Mouse (Mus musculus): ENCODE data around the gene Chchd6. TPM values are rescaled to one million over a fixed set of nuclear protein-coding genes. Genes with fewer than 3 reads are reported as not detected.

Gene Chchd6
- polyA plus RNA-seq, 1 experiment from 2014 or later, result 91.4 TPM

- Histone ChIP-seq H3K27me3 (ENCODE audit: low read depth, poor library complexity, severe bottlenecking) (peaks cover 12% of the 10 kb centered on the region), H3K4me1 (no peaks in the 10 kb centered on the region), H3K27ac (replicated peaks) (no peak overlapping the region), H3K9me3 (replicated peaks) (peaks cover 7% of the 10 kb centered on the region), H3K36me3 (no peaks in the 10 kb centered on the region), H3K4me3 (no peak overlapping the region)
- DNase-seq (ENCODE audit: low spot score), result no peak
These were observed 226.6 kb downstream of the Chchd6 start for GRCm38 (mm10) chr6:89368812-89369211.

- no peak overlapping the region for H3K27ac ChIP-seq (replicated peaks)
- H3K36me3 ChIP-seq, result no peaks in the 10 kb centered on the region
- H3K9me3 ChIP-seq (replicated peaks), result peaks cover 7% of the 10 kb centered on the region
- H3K4me3 ChIP-seq, result no peak overlapping the region
- H3K4me1 ChIP-seq, result peaks cover 35% of the 10 kb centered on the region
- no peak for DNase-seq (ENCODE audit: low spot score)
- 79% methylated on average over 3 of the region's 3 CpGs for WGBS
- peaks cover 21% of the 10 kb centered on the region for H3K27me3 ChIP-seq (ENCODE audit: low read depth, poor library complexity, severe bottlenecking)
These were observed 231.1 kb downstream of the Chchd6 start for GRCm38 (mm10) chr6:89364342-89364741.

GRCm38 (mm10) chr6:89363107-89363451 is 232.4 kb downstream of the Chchd6 start:
- Histone ChIP-seq H3K9me3 (replicated peaks) (peaks cover 7% of the 10 kb centered on the region), H3K4me1 (peaks cover 48% of the 10 kb centered on the region), H3K4me3 (peak overlapping the region; percentile 99), H3K27me3 (ENCODE audit: low read depth, poor library complexity, severe bottlenecking) (peaks cover 21% of the 10 kb centered on the region), H3K36me3 (no peaks in the 10 kb centered on the region), H3K27ac (replicated peaks) (peak overlapping the region; percentile 97)
- WGBS, result 4% methylated on average over 16 of the region's 16 CpGs
- DNase-seq (ENCODE audit: low spot score), result no peak

- 3% methylated on average over 108 of the region's 110 CpGs for WGBS
- peak within 1 kb of the TSS; percentile 97 for H3K27ac ChIP-seq (replicated peaks)
- peaks cover 2% of the 10 kb centered on the region for H3K9me3 ChIP-seq (replicated peaks)
- peaks cover 3% of the 10 kb centered on the region for H3K36me3 ChIP-seq
- peaks cover 52% of the 10 kb centered on the region for H3K4me1 ChIP-seq
- H3K4me3 ChIP-seq, result peak within 1 kb of the TSS; percentile 99
- DNase-seq (ENCODE audit: low spot score), result peak; percentile 82
- H3K27me3 ChIP-seq (ENCODE audit: low read depth, poor library complexity, severe bottlenecking), result peaks cover 21% of the 10 kb centered on the region
These were observed 233.0 kb downstream of the Chchd6 start, which contains the start of gene Plxna1 for GRCm38 (mm10) chr6:89362281-89363106. TSS of gene Plxna1 (minus strand) at chr6:89362620.

GRCm38 (mm10) chr6:89361418-89362280 is 233.8 kb downstream of the Chchd6 start:
- Histone ChIP-seq H3K27me3 (ENCODE audit: low read depth, poor library complexity, severe bottlenecking) (peaks cover 21% of the 10 kb centered on the region), H3K27ac (replicated peaks) (peak overlapping the region; percentile 97), H3K9me3 (replicated peaks) (no peaks in the 10 kb centered on the region), H3K4me3 (peak overlapping the region; percentile 99), H3K4me1 (peaks cover 60% of the 10 kb centered on the region), H3K36me3 (peaks cover 11% of the 10 kb centered on the region)
- WGBS, result under 1% methylated on average over 80 of the region's 80 CpGs
- peak; percentile 67 for DNase-seq (ENCODE audit: low spot score)

GRCm38 (mm10) chr6:89360709-89361417 is 234.6 kb downstream of the Chchd6 start:
- peak overlapping the region; percentile 97 for H3K27ac ChIP-seq (replicated peaks)
- H3K4me1 ChIP-seq, result peaks cover 68% of the 10 kb centered on the region
- H3K27me3 ChIP-seq (ENCODE audit: low read depth, poor library complexity, severe bottlenecking), result peaks cover 21% of the 10 kb centered on the region
- H3K36me3 ChIP-seq, result peaks cover 19% of the 10 kb centered on the region
- H3K4me3 ChIP-seq, result peak overlapping the region; percentile 99
- no peak for DNase-seq (ENCODE audit: low spot score)
- no peaks in the 10 kb centered on the region for H3K9me3 ChIP-seq (replicated peaks)
- 52% methylated on average over 8 of the region's 8 CpGs for WGBS

- H3K9me3 ChIP-seq (replicated peaks), result no peaks in the 10 kb centered on the region
- H3K36me3 ChIP-seq, result peaks cover 27% of the 10 kb centered on the region
- 68% methylated on average over 20 of the region's 20 CpGs for WGBS
- DNase-seq (ENCODE audit: low spot score), result no peak
- H3K27ac ChIP-seq (replicated peaks), result peak overlapping the region; percentile 97
- H3K4me3 ChIP-seq, result peak overlapping the region; percentile 99
- peaks cover 21% of the 10 kb centered on the region for H3K27me3 ChIP-seq (ENCODE audit: low read depth, poor library complexity, severe bottlenecking)
- H3K4me1 ChIP-seq, result peaks cover 76% of the 10 kb centered on the region
These were observed 235.4 kb downstream of the Chchd6 start for GRCm38 (mm10) chr6:89359771-89360708.

- Histone ChIP-seq H3K9me3 (replicated peaks) (no peaks in the 10 kb centered on the region), H3K27ac (replicated peaks) (peak overlapping the region; percentile 97; the same call in 1 of the 2 replicates), H3K4me1 (peaks cover 84% of the 10 kb centered on the region), H3K4me3 (peak overlapping the region; percentile 99; the same call in 1 of the 2 replicates), H3K36me3 (peaks cover 36% of the 10 kb centered on the region), H3K27me3 (ENCODE audit: low read depth, poor library complexity, severe bottlenecking) (peaks cover 13% of the 10 kb centered on the region)
- 97% methylated on average over 3 of the region's 3 CpGs for WGBS
- DNase-seq (ENCODE audit: low spot score), result no peak
These were observed 236.3 kb downstream of the Chchd6 start for GRCm38 (mm10) chr6:89359192-89359591.

GRCm38 (mm10) chr6:89355661-89356060 is 239.8 kb downstream of the Chchd6 start:
- Histone ChIP-seq H3K27ac (replicated peaks) (peak overlapping the region; percentile 61), H3K36me3 (peaks cover 71% of the 10 kb centered on the region), H3K27me3 (ENCODE audit: low read depth, poor library complexity, severe bottlenecking) (no peaks in the 10 kb centered on the region), H3K9me3 (replicated peaks) (no peaks in the 10 kb centered on the region), H3K4me3 (peak overlapping the region; percentile 14; the same call in 1 of the 2 replicates), H3K4me1 (peaks cover 97% of the 10 kb centered on the region)
- DNase-seq (ENCODE audit: low spot score), result no peak
- 25% methylated on average over 7 of the region's 7 CpGs for WGBS

GRCm38 (mm10) chr6:89354726-89355125 is 240.7 kb downstream of the Chchd6 start:
- no peak for DNase-seq (ENCODE audit: low spot score)
- 0 out of 2 replicates have a peak overlapping the region, but pooled peaks have one; percentile 61 for H3K27ac ChIP-seq (replicated peaks)
- peaks cover 80% of the 10 kb centered on the region for H3K36me3 ChIP-seq
- H3K4me1 ChIP-seq, result peaks cover 96% of the 10 kb centered on the region
- 90% methylated on average over 12 of the region's 12 CpGs for WGBS
- no peaks in the 10 kb centered on the region for H3K27me3 ChIP-seq (ENCODE audit: low read depth, poor library complexity, severe bottlenecking)
- H3K4me3 ChIP-seq, result no peak overlapping the region
- H3K9me3 ChIP-seq (replicated peaks), result no peaks in the 10 kb centered on the region

- H3K4me1 ChIP-seq, result peaks cover 90% of the 10 kb centered on the region
- no peak for DNase-seq (ENCODE audit: low spot score)
- no peak overlapping the region for H3K4me3 ChIP-seq
- peaks cover 87% of the 10 kb centered on the region for H3K36me3 ChIP-seq
- WGBS, result 87% methylated on average over 5 of the region's 5 CpGs
- H3K9me3 ChIP-seq (replicated peaks), result no peaks in the 10 kb centered on the region
- H3K27me3 ChIP-seq (ENCODE audit: low read depth, poor library complexity, severe bottlenecking), result no peaks in the 10 kb centered on the region
- H3K27ac ChIP-seq (replicated peaks), result peak overlapping the region; percentile 25; the same call in 1 of the 2 replicates
These were observed 241.4 kb downstream of the Chchd6 start for GRCm38 (mm10) chr6:89354076-89354475.
